Mouse (Mus musculus): ENCODE data around the gene Adam22.

Adam22 gene

DNA sequence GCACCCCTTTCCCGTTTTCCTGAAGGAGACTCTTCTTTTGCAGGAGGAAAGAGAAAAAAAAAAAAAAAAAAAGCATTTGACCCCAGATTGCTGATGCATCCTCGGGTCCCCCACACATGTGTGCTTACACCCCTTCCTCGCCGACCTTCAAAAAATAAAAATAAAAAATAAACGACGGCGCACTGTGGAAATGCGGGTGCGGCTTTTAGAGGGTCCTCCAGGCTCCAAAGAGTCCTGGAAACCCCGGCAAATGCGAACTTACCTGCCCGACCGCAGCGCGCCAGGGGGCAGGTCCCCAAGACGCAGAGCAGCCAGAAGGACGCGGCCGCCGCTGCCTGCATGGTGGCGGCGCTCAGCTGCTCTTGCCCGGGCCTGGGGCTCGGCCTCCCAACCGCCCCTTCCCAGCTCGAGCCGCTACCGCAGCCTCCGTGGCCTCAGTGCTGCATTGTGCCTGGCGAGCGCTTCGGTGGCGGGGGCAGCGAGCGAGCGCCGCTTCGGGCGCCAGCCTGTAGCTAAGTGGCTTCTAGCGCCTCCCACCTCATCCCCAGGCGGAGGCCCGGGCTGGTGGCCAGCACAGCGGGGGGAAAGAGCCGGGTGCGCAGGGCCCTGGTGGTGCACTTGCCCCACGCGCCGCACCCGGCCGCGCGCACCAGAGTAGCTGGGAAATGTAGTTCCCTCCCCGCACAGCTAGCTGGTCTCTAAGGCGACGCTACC lies at the start of gene Adam22:
Adam22 (minus strand) TSS at position 547 of the 714 bp plus-strand sequence.
- peak; percentile 60 for DNase-seq (ENCODE audit: low spot score)

DNA sequence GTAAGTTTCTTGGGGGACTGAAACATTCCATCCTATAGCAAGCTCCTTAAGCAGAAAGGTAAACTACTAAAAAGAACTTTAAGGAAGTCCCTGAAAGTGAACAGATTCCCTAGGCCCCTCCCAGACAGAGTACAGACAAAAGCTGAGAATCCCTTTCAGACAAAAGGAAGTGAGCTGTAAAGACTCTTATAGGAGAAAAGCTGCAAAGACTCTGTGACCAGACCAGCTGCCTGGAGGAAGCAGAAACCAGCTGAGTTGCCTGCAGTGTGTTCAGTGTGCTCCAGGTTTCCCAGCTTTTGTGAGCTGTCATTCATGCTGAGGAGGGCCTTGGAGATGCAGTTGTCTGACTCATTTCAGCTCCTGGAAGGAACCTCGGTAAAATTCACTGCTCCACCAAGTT lies 49.5 kb upstream of the Adam22 start:
- no peak for DNase-seq (ENCODE audit: low spot score)

DNA sequence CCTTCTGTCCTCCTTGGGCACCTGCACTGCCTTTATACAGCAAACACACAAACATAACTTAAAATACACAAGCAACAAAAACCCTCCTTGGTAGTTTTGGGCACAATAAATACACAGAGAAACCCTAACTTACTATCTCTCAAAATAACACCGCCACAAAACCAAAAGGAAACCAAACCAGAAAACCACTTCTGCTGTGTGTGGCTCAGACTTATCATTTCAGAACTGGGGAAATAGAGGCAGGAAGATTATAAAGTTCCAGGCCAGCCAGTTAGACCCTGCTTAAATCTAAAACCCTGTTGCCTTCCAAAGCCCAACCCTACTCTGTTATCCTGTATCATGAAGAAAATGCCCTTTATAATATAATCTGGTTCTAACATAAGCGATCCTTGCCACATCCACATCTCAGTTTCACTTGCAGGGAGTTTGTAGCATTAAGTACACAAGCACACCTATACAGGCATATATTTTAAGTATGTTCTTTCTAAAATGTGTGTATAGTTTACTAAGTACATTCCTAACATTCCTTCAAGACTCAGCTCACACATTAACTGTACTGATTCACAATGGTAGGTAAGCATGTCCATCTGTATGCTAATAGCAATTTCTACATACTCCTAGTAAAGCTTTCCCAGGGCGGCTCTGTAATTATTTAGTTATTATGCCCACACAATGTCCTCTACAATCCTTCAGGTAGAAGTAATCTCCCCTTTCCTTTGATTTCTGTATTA lies 48.9 kb upstream of the Adam22 start:
- DNase-seq (ENCODE audit: low spot score): no peak

DNA sequence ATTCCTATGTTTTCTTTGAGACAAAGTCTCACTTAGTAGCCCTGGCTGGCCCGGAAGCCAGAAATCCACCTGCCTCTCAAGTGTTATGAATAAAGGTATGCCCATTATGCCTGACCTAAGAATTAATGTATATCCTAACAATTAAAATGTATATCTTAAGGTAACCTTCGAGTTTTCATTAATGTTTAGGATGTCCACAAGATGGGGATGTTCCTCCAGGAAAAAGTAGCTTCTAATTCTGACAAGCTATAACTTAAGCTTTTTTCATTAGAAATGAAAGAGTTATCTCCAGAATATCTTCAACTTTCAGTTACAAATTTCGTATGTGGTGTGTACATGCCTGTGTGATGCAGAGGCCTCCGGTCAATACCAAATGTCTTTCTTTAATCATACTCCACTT lies 40.8 kb upstream of the Adam22 start:
- DNase-seq (ENCODE audit: low spot score): no peak

DNA sequence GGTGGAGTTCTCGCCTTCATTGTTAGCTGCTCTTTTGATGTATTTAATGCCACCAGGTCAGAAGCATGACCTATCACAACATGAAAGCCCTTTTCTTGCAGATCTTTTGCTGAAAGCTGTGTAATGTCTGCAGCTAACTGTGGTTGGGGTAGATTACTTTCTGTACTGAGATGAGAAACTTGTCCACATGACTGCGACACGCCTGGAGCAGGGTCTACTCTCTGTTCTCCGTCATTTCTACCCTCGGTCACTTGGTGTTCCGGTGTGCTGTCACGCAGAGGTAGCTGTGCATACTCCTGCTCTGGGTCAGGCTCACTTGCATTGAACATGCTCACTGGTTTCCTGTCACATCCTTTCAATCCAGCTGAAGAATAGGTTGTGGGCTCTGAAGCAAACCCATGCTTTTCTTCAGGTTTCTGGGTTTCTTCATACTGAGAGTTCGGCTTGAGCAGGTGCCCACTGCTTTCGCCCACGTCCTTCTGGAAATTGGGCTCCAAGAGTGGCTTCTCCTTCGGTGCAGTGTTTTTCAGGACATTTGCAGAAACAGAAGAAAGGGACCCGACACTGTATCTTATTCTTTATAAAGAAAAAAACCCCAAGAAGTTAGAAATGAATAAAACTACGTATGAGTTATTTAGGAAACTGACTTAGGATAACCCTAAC lies 29.8 kb upstream of the Adam22 start:
- no peak for DNase-seq (ENCODE audit: low spot score)

DNA sequence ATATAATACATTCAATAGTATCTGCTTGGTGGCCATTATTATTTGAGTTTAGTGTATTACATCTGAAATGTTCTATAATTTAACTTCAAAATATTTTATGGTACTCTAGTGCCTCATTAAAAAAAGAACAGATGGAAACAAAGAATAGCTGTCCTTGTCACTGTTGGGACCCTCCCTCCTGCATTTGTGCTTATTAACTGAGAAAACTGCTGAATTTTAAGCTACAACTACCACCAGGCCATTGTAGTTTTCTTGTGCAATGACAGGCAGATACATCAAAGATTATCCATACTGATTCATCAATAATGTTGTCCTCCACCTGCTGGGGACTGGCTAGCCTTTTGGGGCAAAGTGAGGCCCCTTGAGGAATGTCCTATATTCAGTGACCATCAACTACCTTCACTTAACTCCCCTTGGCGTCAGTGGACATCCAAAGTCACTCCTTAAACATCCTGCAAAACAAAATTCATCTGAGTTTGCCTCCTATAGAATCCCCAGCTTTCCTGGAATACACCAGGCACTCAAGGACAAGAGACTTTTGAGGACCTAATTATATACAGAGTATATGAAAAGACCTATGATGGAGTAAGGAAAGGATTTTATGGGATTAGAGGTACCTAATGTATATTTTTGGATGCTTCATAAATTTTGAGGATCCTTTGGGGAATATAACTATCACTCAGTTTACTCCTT lies 26.1 kb upstream of the Adam22 start:
- DNase-seq (ENCODE audit: low spot score): no peak

DNA sequence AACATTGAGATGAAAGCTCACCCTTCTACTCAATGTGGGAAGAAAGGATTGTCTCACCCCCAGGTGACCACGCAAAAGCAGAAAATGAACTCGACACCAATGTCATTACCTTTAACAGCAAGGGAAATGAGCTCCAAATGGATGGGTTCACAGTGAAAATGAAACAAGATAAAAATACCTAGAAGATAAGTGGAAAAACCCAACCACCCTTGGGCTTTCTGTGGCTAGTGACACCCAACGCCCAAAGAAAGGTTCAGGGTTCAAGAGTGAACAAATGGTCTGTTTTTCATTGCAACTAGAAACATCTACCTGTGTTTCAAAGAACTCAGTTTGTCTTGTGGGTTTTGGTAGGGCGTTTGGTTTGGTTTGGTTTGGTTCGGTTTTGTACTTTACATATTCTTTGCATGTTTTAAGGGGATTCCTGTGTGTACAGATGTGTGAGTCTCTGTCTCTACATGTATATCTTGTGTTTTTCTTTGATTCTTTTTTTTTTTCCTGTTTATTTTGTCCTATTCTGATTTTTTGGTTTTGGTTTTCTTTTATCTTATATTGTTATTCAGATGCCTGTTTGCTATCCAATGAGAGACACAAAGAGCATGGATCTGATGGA lies 6.4 kb upstream of the Adam22 start:
- DNase-seq (ENCODE audit: low spot score): no peak

DNA sequence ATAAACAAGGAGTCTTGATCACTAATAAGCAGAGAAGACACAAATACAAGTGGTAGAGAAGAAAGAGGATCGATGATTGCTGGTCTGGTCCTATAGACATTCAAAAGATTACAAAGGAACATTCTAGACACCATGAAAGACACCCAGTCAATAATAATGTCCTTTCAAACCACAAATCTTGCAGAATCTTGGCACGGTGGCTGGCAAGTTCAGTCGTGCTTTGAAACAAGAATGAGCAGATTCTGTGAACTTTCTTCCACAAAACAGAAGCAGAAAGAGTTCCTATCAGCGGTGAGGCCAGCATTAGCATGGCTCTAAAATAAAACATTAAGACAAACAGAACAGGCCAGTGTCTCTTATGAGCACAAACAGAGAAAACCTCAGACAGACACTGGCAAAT lies 5.5 kb upstream of the Adam22 start:
- DNase-seq (ENCODE audit: low spot score): no peak

DNA sequence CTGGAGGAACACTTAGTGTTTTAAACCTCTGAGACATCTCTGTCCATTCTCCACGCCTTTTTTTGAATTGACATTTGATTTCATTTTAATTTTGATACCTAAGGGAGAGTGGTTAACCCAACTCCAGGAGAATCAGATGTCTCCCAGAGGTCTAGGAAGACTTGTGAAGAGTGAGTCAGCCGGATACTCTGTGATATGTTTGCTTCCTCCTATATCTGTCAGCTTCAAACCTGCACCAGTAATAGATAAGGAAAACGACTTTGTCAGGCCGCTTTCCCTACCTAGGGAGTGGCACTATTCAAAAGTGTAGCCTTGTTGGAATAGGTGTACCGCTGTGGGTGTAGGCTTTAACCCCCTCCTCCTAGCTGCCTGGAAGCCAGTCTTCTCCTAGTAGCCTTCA lies 821 bp upstream of the Adam22 start:
- DNase-seq (ENCODE audit: low spot score): no peak

DNA sequence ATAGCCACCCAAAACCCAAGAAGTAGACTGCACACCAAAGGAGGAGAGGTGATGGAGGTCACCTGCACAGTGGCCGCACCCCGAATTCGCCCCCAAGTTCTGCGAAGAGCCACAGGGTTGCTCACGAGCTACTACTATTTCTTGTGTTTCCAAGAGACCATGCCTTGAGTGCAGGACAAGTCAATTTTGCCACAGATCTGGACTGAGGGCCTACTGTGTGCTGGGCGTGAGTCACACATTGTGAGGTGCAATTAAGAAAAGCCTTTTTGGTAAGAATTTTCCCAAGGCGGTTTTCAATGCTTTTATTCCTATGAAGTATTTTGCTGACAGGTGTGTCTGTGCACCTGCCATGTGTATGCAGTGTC lies 350 bp upstream of the Adam22 start:
- DNase-seq (ENCODE audit: low spot score): no peak

DNA sequence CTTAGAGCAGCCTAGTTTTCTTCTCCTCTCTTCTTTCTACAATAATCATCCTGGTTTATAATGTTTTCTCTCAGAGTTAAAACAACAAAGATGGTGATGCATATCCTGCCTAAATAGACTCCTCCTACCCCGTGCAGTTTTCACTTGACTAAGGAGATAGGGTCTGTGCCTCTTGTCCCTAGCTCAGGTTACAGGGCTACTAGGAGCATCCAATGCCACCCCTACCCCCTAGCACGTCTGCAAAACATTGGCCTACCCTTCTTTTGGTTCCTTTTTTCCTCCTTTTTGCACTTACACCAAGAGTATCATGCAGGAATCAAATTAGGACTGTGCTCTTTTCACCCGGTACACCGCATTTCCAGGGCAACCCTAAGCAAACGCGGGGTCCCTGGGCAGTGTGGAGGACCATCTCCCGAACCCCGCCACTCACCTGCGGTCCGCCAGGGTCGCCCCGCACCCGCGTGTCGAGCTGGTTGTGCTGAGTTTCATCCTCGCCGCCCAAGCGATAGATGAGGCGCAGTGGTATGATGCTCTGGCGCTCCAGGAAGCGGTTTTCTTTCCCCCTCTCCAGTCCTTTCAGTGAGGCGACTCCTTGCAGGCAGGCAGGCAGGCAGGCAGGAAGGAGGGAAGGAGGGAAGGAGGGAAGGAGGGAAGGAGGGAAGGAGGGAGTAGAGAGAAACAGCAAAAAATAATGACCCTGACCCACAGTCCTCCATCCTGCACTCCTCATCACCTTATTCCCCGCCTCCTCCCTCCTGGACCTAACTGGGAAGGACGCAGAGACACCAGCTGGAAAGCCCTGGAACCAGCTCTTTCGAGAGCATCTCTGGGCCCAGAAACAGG lies 968 bp downstream of the Adam22 start:
- no peak for DNase-seq (ENCODE audit: low spot score)

DNA sequence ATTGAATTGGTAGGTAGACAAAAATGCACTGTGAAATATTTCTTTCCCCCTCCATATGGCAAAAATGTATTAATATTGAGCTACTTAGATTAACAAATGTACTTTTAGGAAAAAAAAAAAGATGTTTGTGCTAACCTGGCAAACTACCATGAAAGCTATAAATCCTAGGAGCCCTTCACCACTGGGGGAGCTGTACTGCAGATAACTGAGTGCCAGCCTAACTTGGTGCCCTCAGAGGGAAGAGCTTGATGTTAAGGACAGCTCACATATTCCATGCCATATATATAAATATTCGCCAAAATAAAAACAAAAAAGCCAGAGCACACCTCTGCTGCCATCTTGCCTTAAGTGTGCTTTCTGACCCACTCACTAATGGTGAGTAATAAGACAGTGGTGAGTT lies 5.6 kb downstream of the Adam22 start:
- DNase-seq (ENCODE audit: low spot score): no peak

DNA sequence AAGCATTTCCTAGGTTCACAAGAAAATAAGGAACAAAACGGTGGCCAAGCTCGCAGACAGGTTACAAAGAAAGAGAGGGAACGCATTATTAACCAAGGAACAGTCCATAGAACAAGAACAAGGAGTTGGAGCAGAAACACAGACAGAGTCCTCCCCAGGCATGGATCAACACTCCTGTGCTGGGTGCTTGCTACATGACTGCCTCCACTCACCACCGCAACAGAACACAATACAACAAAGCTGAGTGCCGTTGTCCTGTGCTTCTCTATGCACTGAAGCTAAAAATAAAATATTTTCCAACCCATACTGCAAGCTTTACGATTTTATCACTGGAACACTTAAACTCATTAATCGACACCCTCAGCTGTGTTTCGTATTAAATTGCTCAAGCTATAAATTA lies 10.3 kb downstream of the Adam22 start:
- no peak for DNase-seq (ENCODE audit: low spot score)

DNA sequence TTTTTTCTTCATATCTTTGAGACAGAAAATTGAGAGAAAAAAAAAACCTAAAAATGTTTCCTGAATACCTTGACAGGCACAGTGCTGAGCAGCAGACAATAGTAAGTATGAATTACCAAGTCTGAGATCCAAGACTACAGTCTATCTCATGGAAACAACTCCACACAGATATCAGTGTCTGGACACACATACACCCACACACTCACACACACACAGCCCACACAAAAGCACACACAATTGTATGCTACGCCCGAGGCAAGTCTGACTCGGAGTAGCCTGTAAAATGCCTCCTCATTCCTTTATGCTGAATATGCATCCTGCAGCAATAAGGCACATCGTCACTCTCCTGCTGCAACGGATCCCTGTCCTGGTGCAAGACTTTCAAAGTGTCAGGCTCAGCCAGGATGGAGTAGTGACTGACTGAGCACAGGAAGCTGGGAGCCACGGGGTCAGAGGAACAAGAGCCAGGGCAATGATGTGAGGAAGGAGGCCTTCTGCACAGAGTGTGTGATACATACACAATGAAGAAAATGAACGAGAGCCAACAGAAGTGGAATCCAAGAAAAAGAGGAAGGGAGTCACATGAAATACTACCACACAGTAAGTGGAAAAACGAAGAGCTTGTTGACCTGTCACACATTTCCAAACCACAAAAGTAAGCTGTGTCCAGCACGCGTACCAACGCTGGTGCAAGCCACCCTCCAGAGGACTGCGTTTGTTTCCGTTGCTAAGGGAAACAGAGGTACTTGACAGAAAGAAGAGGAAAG lies 10.9 kb downstream of the Adam22 start:
- no peak for DNase-seq (ENCODE audit: low spot score)

DNA sequence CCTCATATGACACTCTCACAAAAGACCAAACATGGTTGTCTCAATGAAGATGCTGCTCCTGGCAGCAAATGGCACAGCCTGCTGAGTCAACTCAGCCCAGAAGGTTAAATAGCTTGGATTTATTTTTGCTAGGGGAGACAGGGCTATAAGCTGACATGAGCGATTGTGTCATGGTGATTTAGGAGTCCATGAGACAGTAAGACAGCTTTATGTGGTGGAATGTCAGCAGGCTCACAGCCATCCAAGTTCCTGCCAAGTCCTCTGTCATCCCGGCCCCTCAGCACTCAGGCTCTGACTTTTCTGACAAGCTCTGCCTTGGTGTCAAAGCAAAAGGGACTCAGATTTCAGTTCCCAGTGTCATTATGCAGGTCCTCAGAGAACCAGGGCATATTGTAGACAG lies 11.6 kb downstream of the Adam22 start:
- no peak for DNase-seq (ENCODE audit: low spot score)

DNA sequence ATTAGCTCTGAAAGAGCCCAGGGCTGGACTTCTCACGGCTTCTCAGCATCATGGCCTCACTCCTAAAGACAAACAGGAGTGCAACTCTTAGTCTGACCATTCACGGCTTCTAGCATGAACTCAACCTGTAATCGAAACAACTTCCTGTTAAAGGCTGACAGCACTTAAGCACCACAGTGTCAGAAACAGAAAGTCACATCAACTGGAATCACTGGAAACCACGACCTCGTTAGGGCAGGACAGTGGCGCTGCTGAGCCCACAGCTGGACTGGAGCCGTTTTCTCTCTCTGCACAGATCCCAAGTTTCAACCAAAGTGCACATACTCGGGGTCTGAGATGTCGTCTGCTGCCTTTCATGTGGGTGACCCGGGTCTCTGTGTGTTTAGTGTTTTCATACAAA lies 18.4 kb downstream of the Adam22 start:
- no peak for DNase-seq (ENCODE audit: low spot score)

DNA sequence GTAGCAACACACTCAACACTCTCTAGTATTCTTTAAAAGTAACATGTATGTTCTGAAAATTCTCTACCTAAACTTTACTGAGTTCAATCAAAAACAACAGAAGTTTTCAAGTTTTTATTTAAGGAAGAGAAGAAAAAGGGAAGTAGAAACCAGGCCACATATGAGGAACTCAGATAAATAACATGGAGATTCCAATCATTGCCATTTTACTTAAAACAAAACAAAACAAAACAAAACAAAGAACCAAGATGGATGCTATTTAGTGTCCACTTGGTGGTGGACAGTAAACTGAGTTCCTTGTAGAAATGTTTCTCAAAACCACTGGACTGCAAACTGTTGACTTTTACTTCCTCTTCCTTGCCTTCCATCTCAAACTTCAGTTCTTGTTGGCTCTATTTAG lies 21.6 kb downstream of the Adam22 start:
- DNase-seq (ENCODE audit: low spot score): no peak

DNA sequence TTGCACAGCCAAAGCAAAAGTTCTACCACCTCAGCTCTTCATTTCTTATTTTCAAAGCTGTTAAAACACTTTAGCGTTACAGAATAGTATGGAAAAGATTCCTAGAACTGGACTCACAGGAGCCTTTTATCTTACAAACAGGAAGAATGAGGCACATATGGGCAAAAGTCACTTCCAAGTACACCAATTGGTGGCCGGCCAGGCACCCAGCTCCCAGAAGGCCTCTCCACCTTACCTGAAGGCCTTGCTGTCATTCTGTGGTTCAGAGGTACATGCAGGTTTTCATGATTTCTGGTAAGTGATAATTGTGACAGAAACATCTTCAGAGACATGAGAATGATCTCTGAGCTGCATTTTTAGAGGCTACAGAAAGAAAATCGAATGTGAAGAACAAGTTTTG lies 24.7 kb downstream of the Adam22 start:
- DNase-seq (ENCODE audit: low spot score): no peak

DNA sequence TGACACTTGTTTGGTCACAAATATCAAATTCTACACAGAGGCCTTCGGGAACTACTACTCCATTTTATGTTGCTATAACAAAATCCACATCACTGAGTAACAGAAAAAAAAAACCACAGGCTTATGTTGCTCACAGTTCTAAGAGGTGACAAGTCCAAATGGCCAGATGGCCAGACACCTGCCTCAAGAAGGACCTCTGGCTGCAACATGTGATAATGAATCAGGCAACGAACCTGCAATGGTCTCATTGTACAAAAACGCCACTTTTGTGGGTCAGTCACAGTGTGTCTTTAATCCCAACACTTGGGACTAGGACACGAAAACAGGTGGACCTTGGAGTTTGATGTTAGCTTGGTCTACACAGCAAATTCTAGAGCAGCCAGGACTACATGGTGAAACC lies 26.3 kb downstream of the Adam22 start:
- DNase-seq (ENCODE audit: low spot score): no peak

DNA sequence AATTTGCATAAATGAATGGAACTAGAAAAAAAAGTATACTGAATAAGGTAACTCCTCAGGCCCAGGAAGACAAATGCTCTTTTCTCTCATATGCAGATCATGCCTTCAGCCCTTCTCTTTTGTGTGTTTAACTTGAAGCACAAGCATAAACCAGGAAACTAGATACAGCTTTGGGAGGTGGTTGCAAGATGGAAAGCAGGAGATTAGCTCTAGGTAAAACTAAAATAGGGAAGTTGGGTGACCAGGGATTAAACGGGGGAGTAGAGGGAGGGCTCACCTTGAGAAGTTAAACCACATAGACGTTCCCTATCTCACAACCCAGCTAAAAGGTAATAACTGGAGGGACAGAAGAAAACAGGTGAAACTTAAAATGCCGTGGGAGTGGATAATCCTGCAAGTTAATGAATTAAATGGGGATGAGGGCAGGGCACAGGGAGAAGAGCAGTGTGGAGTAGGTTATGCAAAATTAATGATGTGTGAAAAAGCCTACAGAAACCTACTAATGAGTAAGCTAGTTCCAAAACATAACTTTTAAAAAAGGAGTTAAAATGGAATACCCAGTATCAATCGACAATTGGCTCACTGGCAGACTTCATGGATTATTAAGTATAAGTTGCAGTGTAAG lies 40.2 kb downstream of the Adam22 start:
- no peak for DNase-seq (ENCODE audit: low spot score)

Measured in urinary bladder, postnatal 25 days (tissue).